Mouse (Mus musculus) forebrain, embryonic 16.5 days (tissue): ENCODE measurements at regions not wholly inside any gene's neighbourhood (a gene's known extent, or its start where the extent isn't known, plus 50 kb on each side); places are given as distances from the start of the nearest gene placed in this dataset.

ENCODE experiments used
- ATAC-seq: fragments of 200-750 bp; cut with Nextera tagmentation; 2 replicates; pipeline ENCODE4 v1.8.0; 2017; ENCODE audit warnings: mild to moderate bottlenecking, moderate library complexity
- H3K27ac ChIP-seq: fragments of 300-500 bp; sonication (generic); 2 replicates; pipeline ENCODE4 v1.5.1; 2014; ENCODE audit warnings: low read length, control low read depth
- H3K27me3 ChIP-seq: fragments of 300-500 bp; sonication (generic); replicated peaks from 2 replicates; pipeline ENCODE4 v1.6.1; 2014; ENCODE audit warnings: low read length; ENCODE audit not compliant: control insufficient read depth, insufficient read depth
- H3K36me3 ChIP-seq: fragments of 300-500 bp; sonication (generic); 2 replicates; pipeline ENCODE4 v1.6.1; 2014; ENCODE audit not compliant: control insufficient read depth, insufficient read depth
- H3K4me1 ChIP-seq: fragments of 300-500 bp; sonication (generic); replicated peaks from 2 replicates; pipeline ENCODE4 v1.6.1; 2014; ENCODE audit warnings: low read length; ENCODE audit not compliant: control insufficient read depth, insufficient read depth
- H3K4me2 ChIP-seq: fragments of 300-500 bp; sonication (generic); 2 replicates; pipeline ENCODE4 v1.6.1; 2014; ENCODE audit warnings: mild to moderate bottlenecking, low read length, control low read depth
- H3K4me3 ChIP-seq: fragments of 300-500 bp; sonication (generic); replicated peaks from 2 replicates; pipeline ENCODE4 v1.5.1; 2014; ENCODE audit warnings: mild to moderate bottlenecking, low read length, control low read depth
- H3K9ac ChIP-seq: fragments of 300-500 bp; sonication (generic); replicated peaks from 2 replicates; pipeline ENCODE4 v1.6.1; 2014; ENCODE audit warnings: low read depth, low read length, control low read depth
- H3K9me3 ChIP-seq: fragments of 300-500 bp; sonication (generic); 2 replicates; pipeline ENCODE4 v1.6.1; 2016; ENCODE audit warnings: low read length; ENCODE audit not compliant: control insufficient read depth
- WGBS: fragments of 180-500 bp; shearing (Covaris S2); extraction: QIAGEN DNeasy Blood & Tissue Kit; methylation state at CpG from one replicate; pipeline ENCODE4 v1.1.7; 2014; 5-methylcytosine and 5-hydroxymethylcytosine counted together

GRCm38 (mm10) chr7:74628799-74629468, 74.4 kb upstream of the Slco3a1 start:
- H3K4me2 ChIP-seq: no peak overlapping the region
- H3K4me3 ChIP-seq: no peak overlapping the region
- ATAC-seq: no peak
- no peak overlapping the region for H3K9ac ChIP-seq
- H3K27ac ChIP-seq: no peak overlapping the region
- no peaks in the 10 kb centered on the region; the same call in 1 of the 2 replicates for H3K4me1 ChIP-seq
- no peaks in the 10 kb centered on the region for H3K36me3 ChIP-seq
- 89% methylated on average over 6 of the region's 6 CpGs for WGBS
- H3K27me3 ChIP-seq: no peaks in the 10 kb centered on the region
- H3K9me3 ChIP-seq: no peaks in the 10 kb centered on the region
